Comparison of ENCODE assay signal across 28 mouse cellular contexts in genomic region chr2:37972621-37973020, GRCm38 (mm10).
DNase-seq lines count a peak whose midpoint lies in the region; ATAC-seq lines count a peak whose summit lies in the region.
"Had no signal": no experiment of that assay in that cellular context is flagged by ENCODE, and none has a peak within 500 bp of the region (broad histone marks: within the 10 kb centered on the region; RNA-seq: fewer than 3 reads in every experiment).

No protein-coding gene starts in this region.

- no peaks in the 10 kb centered on the region for H3K27me3 ChIP-seq in kidney, embryonic 15.5 days
- H3K27me3 ChIP-seq: embryonic facial prominence, embryonic 12.5 days; forebrain, embryonic 15.5 days; heart, embryonic 13.5 days; hindbrain, embryonic 15.5 days; liver, embryonic 15.5 days; neural tube, embryonic 12.5 days had no signal

- intact Hi-C loops in left cerebral cortex, postnatal 10 days (cut with DNase I): no loop called here

- ATAC-seq in kidney, embryonic 15.5 days (replicated peaks; ENCODE audit: low FRiP score): peak; percentile 49; the same call in 1 of the 2 replicates
- ATAC-seq: CD4-positive, CD25-positive, alpha-beta regulatory T cell, adult 4 months; forebrain, embryonic 15.5 days; midbrain, embryonic 16.5 days had no signal

- no peak overlapping the region for H3K4me3 ChIP-seq in kidney, embryonic 15.5 days (replicated peaks)
- H3K4me3 ChIP-seq: embryonic facial prominence, embryonic 12.5 days; forebrain, embryonic 15.5 days; heart, embryonic 13.5 days; hindbrain, embryonic 10.5 days; hindbrain, embryonic 15.5 days; limb, embryonic 12.5 days; liver, embryonic 15.5 days; neural tube, embryonic 12.5 days had no signal

- no peaks in the 10 kb centered on the region for H3K9me3 ChIP-seq in kidney, embryonic 15.5 days (replicated peaks)
- H3K9me3 ChIP-seq: embryonic facial prominence, embryonic 12.5 days; forebrain, embryonic 15.5 days; heart, embryonic 13.5 days; hindbrain, embryonic 10.5 days; hindbrain, embryonic 15.5 days; limb, embryonic 12.5 days; liver, embryonic 15.5 days; neural tube, embryonic 12.5 days had no signal

- no peak overlapping the region for H3K27ac ChIP-seq in kidney, embryonic 15.5 days
- H3K27ac ChIP-seq: embryonic facial prominence, embryonic 12.5 days; forebrain, embryonic 15.5 days; heart, embryonic 13.5 days; hindbrain, embryonic 10.5 days; hindbrain, embryonic 15.5 days; limb, embryonic 12.5 days; liver, embryonic 15.5 days; neural tube, embryonic 12.5 days; stomach, postnatal 0 days had no signal

- H3K4me2 ChIP-seq in kidney, embryonic 15.5 days: no peak overlapping the region
- H3K4me2 ChIP-seq: embryonic facial prominence, embryonic 12.5 days; forebrain, embryonic 15.5 days; heart, embryonic 13.5 days; hindbrain, embryonic 15.5 days; limb, embryonic 12.5 days; liver, embryonic 15.5 days; lung, embryonic 14.5 days; midbrain, embryonic 11.5 days; neural tube, embryonic 12.5 days had no signal

- peaks cover 7% of the 10 kb centered on the region; the same call in 1 of the 2 replicates for H3K4me1 ChIP-seq in kidney, embryonic 15.5 days
- H3K4me1 ChIP-seq: embryonic facial prominence, embryonic 12.5 days; hindbrain, embryonic 15.5 days; liver, embryonic 15.5 days had no signal

- no peaks in the 10 kb centered on the region for H3K36me3 ChIP-seq in kidney, embryonic 15.5 days
- H3K36me3 ChIP-seq: embryonic facial prominence, embryonic 12.5 days; forebrain, embryonic 15.5 days; heart, embryonic 13.5 days; hindbrain, embryonic 10.5 days; hindbrain, embryonic 15.5 days; limb, embryonic 12.5 days; liver, embryonic 15.5 days; neural tube, embryonic 12.5 days had no signal

- H3K9ac ChIP-seq in kidney, embryonic 15.5 days: no peak overlapping the region
- H3K9ac ChIP-seq: embryonic facial prominence, embryonic 12.5 days; forebrain, embryonic 15.5 days; heart, embryonic 13.5 days; hindbrain, embryonic 15.5 days; limb, embryonic 12.5 days; liver, embryonic 15.5 days; lung, embryonic 14.5 days; neural tube, embryonic 12.5 days had no signal

- DNase-seq in kidney, postnatal 4 days: no peak
- peak; percentile 10 for DNase-seq in R1 (ENCODE audit: low read depth, low spot score)
- peak; percentile 49 for DNase-seq in embryo, embryonic 11 days
- DNase-seq in mesoderm, embryonic 11.5 days (ENCODE audit: low read depth, low spot score): peak; percentile 57
- no peak for DNase-seq in left cerebral cortex, postnatal 10 days (ENCODE audit: extremely low spot score in 1 of 2, low spot score in 2 of 2)
- DNase-seq in thymus, postnatal 4 days: no peak
- DNase-seq: adrenal gland, postnatal 25 days; cerebellum, adult 11-12 months; cerebellum, adult 9-11 months; heart, postnatal 10 days; kidney, adult 9 months; layer of hippocampus, postnatal 36 days; lung, embryonic 14.5 days; right cerebral cortex, postnatal 4 days; thymus, adult 18-20 months had no signal

- WGBS in kidney, embryonic 15.5 days: 23% methylated on average over 6 of the region's 6 CpGs

Comparison
In these comparisons a context has a peak if more than half of its experiments do, and no peak if none do; other contexts are left out.
1. DNase-seq: peak in R1 (single experiment), embryo, embryonic 11 days (single experiment) and mesoderm, embryonic 11.5 days (single experiment); none in kidney, postnatal 4 days (0 of 2), left cerebral cortex, postnatal 10 days (0 of 2) and thymus, postnatal 4 days (single experiment).